Mouse (Mus musculus) ovary, postnatal 36 days (tissue): ENCODE results near the gene Aarsd1.
"Not testable (repeated sequence)": the region's sequence is repeated elsewhere in the genome, so short reads cannot be mapped to it uniquely, and the experiment has no call there.

Source experiments
- DNase-seq: peaks from one replicate; pipeline ENCODE4 v3.0.0; 2022; ENCODE audit warnings: low spot score, mixed read lengths

The Aarsd1 gene

GRCm38 (mm10) chr11:101378196-101378595 is 39.2 kb downstream of the Aarsd1 start:
- not testable (repeated sequence) for DNase-seq

GRCm38 (mm10) chr11:101374421-101374938 is 42.9 kb downstream of the Aarsd1 start:
- no peak for DNase-seq

GRCm38 (mm10) chr11:101370141-101370540 is 47.3 kb downstream of the Aarsd1 start:
- DNase-seq: no peak

- no peak for DNase-seq
These were observed 50.0 kb downstream of the Aarsd1 start, which contains the start of gene G6pc for GRCm38 (mm10) chr11:101367326-101367935. G6pc (plus strand) TSS chr11:101367561.

- no peak for DNase-seq
These were observed 52.9 kb downstream of the Aarsd1 start for GRCm38 (mm10) chr11:101364531-101364931.

GRCm38 (mm10) chr11:101360651-101361113 is 56.7 kb downstream of the Aarsd1 start:
- no peak for DNase-seq

- DNase-seq: no peak
These were observed 57.6 kb downstream of the Aarsd1 start for GRCm38 (mm10) chr11:101359776-101360175.

GRCm38 (mm10) chr11:101357505-101358182 is 59.8 kb downstream of the Aarsd1 start:
- no peak for DNase-seq
